Mouse (Mus musculus): Measurements from ENCODE around the gene Hectd4. TPM values are rescaled to one million over a fixed set of nuclear protein-coding genes. Genes with fewer than 3 reads are reported as not detected.

Gene Hectd4
- polyA plus RNA-seq (2016; fragmentation: Nextera tagmentation; extraction: Ambion mirVana): 14.9 and 17.8 TPM in 2 replicates

GRCm38 (mm10) chr5:121219980-121220731, at the start of gene Hectd4:
Gene Hectd4 (plus strand): TSS chr5:121220219.
- no peaks in the 10 kb centered on the region for H3K27me3 ChIP-seq
- no peaks in the 10 kb centered on the region for H3K9me3 ChIP-seq
- peak within 1 kb of the TSS; percentile 89 for H3K4me2 ChIP-seq (replicated peaks)
- no peaks in the 10 kb centered on the region for H3K36me3 ChIP-seq
- H3K4me3 ChIP-seq: peak within 1 kb of the TSS; percentile 95
- peak within 1 kb of the TSS; percentile 95 for H3K9ac ChIP-seq (replicated peaks)
- H3K4me1 ChIP-seq: peaks cover 13% of the 10 kb centered on the region
- peak; percentile 89 for ATAC-seq (ENCODE audit: low FRiP score, low read depth)
- H3K27ac ChIP-seq (replicated peaks): peak within 1 kb of the TSS; percentile 92
- under 1% methylated on average over 43 of the region's 90 CpGs for WGBS

GRCm38 (mm10) chr5:121172835-121173234, 47.2 kb upstream of the Hectd4 start:
- no peak overlapping the region for H3K27ac ChIP-seq (replicated peaks)
- H3K36me3 ChIP-seq: peaks cover 25% of the 10 kb centered on the region
- no peaks in the 10 kb centered on the region for H3K4me1 ChIP-seq
- no peak overlapping the region for H3K4me3 ChIP-seq
- no peak for ATAC-seq (ENCODE audit: low FRiP score, low read depth)
- no peak overlapping the region for H3K4me2 ChIP-seq (replicated peaks)
- H3K27me3 ChIP-seq: no peaks in the 10 kb centered on the region
- no peaks in the 10 kb centered on the region for H3K9me3 ChIP-seq
- no peak overlapping the region for H3K9ac ChIP-seq (replicated peaks)
- WGBS: 89% methylated on average over 4 of the region's 4 CpGs

DNA sequence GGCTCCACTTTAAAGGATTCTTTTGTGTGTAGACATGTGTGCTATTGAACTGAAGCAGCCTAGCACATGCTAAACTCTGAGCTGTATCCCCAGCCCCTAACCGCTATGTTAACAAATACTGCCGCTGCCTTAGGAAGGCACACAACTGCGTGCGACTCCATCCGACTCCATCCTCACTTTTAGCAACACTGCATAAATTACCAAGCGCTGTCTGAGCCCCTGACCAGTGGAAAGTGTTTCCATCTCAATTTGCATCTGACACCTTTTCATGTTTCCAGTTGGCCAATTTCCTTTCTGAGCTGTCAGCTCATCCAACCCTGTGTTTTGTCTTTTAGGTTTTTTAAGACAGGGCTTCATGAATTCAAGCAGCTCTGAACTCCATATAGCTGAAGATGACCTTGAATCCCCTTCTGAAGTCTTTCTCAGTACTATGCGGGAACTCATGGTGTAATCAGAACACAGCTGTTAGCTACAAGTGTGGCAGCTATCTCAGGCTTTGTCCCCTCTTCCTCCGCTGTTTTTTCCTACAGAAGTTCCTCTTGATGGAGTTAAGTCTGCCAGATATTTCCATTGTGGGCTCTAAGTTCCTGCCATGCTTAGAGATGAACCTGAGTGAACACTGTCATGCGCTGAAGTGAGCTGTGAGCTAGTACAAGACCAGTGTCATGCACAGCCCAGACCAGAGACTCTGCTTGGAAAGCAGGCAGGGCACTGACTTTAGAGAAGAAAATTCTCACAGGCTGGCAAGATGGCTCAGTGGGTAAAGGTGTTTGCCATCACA, 40.8 kb upstream of the Hectd4 start:
- no peaks in the 10 kb centered on the region for H3K36me3 ChIP-seq
- no peak overlapping the region for H3K4me2 ChIP-seq (replicated peaks)
- H3K4me3 ChIP-seq: no peak overlapping the region
- WGBS: 74% methylated on average over 9 of the region's 9 CpGs
- H3K9ac ChIP-seq (replicated peaks): no peak overlapping the region
- H3K4me1 ChIP-seq: peaks cover 17% of the 10 kb centered on the region
- no peak for ATAC-seq (ENCODE audit: low FRiP score, low read depth)
- H3K9me3 ChIP-seq: no peaks in the 10 kb centered on the region
- H3K27ac ChIP-seq (replicated peaks): no peak overlapping the region; the same call in 1 of the 2 replicates
- no peaks in the 10 kb centered on the region for H3K27me3 ChIP-seq

DNA sequence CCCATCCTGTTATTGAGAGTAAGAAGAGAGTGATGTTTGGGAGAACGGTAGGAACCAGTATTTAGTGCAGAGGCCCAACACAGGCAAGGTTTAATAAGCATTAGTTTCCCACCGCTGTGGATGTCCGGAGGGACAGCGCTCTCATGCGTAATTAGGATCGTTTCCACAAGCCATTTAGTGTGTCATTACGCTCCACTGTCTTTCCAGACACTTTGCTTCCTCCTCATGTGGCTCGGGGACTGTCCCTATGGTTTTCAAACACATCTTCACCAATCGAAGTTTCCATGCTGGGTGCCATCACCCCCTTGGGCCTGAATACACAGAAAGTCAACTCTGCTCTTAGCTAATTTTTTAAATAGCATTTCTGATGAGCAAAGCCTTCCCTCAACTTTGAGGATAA, 36.8 kb upstream of the Hectd4 start:
- H3K4me1 ChIP-seq: peaks cover 47% of the 10 kb centered on the region
- no peak for ATAC-seq (ENCODE audit: low FRiP score, low read depth)
- no peak overlapping the region for H3K9ac ChIP-seq (replicated peaks)
- WGBS: 85% methylated on average over 9 of the region's 9 CpGs
- no peaks in the 10 kb centered on the region for H3K36me3 ChIP-seq
- no peak overlapping the region for H3K4me2 ChIP-seq (replicated peaks)
- H3K27ac ChIP-seq (replicated peaks): no peak overlapping the region
- no peak overlapping the region for H3K4me3 ChIP-seq
- H3K9me3 ChIP-seq: no peaks in the 10 kb centered on the region
- no peaks in the 10 kb centered on the region for H3K27me3 ChIP-seq

DNA sequence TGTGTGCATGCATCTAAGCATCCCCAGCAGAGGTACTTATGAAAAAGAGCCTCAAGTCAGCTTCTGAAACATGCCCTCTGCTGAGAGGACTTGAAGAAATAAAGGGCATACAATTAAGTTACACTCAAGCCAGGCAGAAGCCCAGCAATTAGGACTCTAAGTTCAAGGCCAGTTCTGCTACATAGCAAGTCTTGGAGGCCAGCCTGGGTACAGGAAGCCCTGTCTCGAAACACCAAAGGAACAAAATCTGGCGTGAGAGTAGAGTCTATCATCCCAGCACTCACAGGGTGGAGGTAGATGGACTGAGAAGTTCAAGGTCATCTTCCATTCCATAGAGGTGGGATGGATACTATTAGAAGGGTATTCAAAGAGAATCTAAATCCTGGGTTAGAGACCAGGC, 35.6 kb upstream of the Hectd4 start:
- H3K36me3 ChIP-seq: no peaks in the 10 kb centered on the region
- H3K4me3 ChIP-seq: no peak overlapping the region
- ATAC-seq (ENCODE audit: low FRiP score, low read depth): no peak
- no peak overlapping the region for H3K9ac ChIP-seq (replicated peaks)
- peaks cover 51% of the 10 kb centered on the region for H3K4me1 ChIP-seq
- no peaks in the 10 kb centered on the region for H3K9me3 ChIP-seq
- H3K27me3 ChIP-seq: no peaks in the 10 kb centered on the region
- no peak overlapping the region for H3K4me2 ChIP-seq (replicated peaks)
- 90% methylated on average over 2 of the region's 2 CpGs for WGBS
- 0 out of 2 replicates have a peak overlapping the region, but pooled peaks have one; percentile 16 for H3K27ac ChIP-seq (replicated peaks)

DNA sequence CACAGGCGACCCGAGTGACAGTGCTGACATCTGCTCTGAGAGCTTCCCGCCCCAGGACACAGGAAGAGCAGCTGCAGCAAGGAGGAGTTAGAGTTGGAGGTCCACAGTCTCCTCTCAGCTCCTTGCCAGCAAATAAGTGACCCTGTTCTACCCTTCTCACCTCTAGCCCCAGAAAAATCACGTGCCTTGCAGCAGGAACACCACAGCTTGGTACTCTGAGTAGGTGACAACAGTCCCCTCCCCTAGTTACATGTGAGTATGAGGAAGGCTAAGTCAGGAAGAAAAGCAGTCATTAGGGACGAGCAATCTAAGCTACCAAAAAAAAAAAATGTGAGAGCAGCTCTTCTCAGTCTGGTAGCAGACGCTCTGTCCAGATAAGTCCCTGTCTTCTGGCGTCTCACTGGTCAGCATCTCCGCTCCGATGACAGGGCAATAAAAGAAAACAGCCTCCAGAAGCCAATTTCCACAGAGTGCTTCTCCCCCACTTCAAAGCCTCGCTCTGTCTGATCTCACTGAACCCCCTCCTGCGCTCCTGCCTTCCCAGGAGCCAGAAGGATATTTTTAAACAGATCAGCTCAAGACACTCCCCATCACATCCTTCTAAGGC, 35.0 kb upstream of the Hectd4 start:
- no peak for ATAC-seq (ENCODE audit: low FRiP score, low read depth)
- H3K9ac ChIP-seq (replicated peaks): no peak overlapping the region
- H3K27ac ChIP-seq (replicated peaks): peak overlapping the region; percentile 52
- no peaks in the 10 kb centered on the region for H3K9me3 ChIP-seq
- H3K4me2 ChIP-seq (replicated peaks): 0 out of 2 replicates have a peak overlapping the region, but pooled peaks have one; percentile 4
- H3K4me1 ChIP-seq: peaks cover 49% of the 10 kb centered on the region
- no peaks in the 10 kb centered on the region for H3K36me3 ChIP-seq
- WGBS: 44% methylated on average over 11 of the region's 11 CpGs
- no peak overlapping the region for H3K4me3 ChIP-seq
- no peaks in the 10 kb centered on the region for H3K27me3 ChIP-seq

DNA sequence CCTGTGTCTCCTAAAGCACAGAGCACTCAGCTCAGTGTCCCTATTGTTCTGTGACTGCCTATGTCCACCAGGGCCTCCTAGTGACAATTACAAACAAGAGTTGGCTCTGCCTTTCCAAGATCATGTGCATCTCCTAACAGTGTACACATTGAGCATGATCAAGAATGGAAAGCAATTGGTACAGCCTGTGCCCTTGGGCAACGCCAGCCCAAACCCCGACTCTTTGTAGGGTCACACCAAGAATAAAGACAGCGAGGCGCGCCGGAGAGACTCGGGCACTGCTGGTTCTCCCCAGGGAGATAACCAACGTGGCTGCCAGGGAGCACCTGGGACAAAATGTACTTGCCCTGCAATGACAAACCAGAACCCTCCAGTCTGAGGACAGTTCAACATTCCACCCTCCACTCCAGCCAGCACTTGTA, 32.4 kb upstream of the Hectd4 start:
- Histone ChIP-seq H3K27me3 (no peaks in the 10 kb centered on the region), H3K4me2 (replicated peaks) (peak overlapping the region; percentile 6; the same call in 1 of the 2 replicates), H3K36me3 (no peaks in the 10 kb centered on the region), H3K9ac (replicated peaks) (0 out of 2 replicates have a peak overlapping the region, but pooled peaks have one; percentile 11), H3K4me3 (no peak overlapping the region), H3K27ac (replicated peaks) (no peak overlapping the region), H3K4me1 (peaks cover 58% of the 10 kb centered on the region), H3K9me3 (no peaks in the 10 kb centered on the region)
- no peak for ATAC-seq (ENCODE audit: low FRiP score, low read depth)
- 81% methylated on average over 8 of the region's 8 CpGs for WGBS

DNA sequence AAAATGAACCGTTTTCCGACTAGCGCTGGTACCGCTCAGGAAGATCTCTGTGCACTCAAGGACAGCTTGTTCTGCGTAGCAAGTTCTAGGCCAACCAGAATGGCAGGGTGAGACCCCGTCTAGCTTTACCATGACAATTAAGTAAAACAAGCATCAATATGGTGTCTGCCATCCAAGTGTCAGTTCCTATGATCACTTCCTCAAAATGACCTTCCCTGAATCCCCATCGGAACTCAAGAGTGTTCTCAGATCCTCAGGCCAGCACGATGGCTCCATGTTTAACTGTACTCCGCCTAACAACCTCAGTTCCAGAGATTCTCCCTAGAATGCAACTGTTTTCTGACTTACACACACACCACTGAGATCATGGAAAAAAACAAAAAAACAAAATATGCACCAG, 31.8 kb upstream of the Hectd4 start:
- H3K9ac ChIP-seq (replicated peaks): 0 out of 2 replicates have a peak overlapping the region, but pooled peaks have one; percentile 11
- no peaks in the 10 kb centered on the region for H3K36me3 ChIP-seq
- ATAC-seq (ENCODE audit: low FRiP score, low read depth): no peak
- H3K27ac ChIP-seq (replicated peaks): no peak overlapping the region
- H3K4me2 ChIP-seq (replicated peaks): no peak overlapping the region; the same call in 1 of the 2 replicates
- H3K9me3 ChIP-seq: no peaks in the 10 kb centered on the region
- 89% methylated on average over 9 of the region's 9 CpGs for WGBS
- H3K27me3 ChIP-seq: no peaks in the 10 kb centered on the region
- peaks cover 56% of the 10 kb centered on the region for H3K4me1 ChIP-seq
- no peak overlapping the region for H3K4me3 ChIP-seq

GRCm38 (mm10) chr5:121189182-121189581, 30.8 kb upstream of the Hectd4 start:
- peak overlapping the region; percentile 21; the same call in 1 of the 2 replicates for H3K4me2 ChIP-seq (replicated peaks)
- no peak for ATAC-seq (ENCODE audit: low FRiP score, low read depth)
- no peak overlapping the region; the same call in 1 of the 2 replicates for H3K27ac ChIP-seq (replicated peaks)
- H3K27me3 ChIP-seq: no peaks in the 10 kb centered on the region
- H3K9ac ChIP-seq (replicated peaks): no peak overlapping the region; the same call in 1 of the 2 replicates
- no peak overlapping the region for H3K4me3 ChIP-seq
- H3K36me3 ChIP-seq: no peaks in the 10 kb centered on the region
- 76% methylated on average over 9 of the region's 9 CpGs for WGBS
- H3K9me3 ChIP-seq: no peaks in the 10 kb centered on the region
- H3K4me1 ChIP-seq: peaks cover 51% of the 10 kb centered on the region

- 33% methylated on average over 21 of the region's 21 CpGs for WGBS
- Histone ChIP-seq H3K9me3 (no peaks in the 10 kb centered on the region), H3K36me3 (no peaks in the 10 kb centered on the region), H3K9ac (replicated peaks) (peak overlapping the region; percentile 93), H3K4me1 (peaks cover 45% of the 10 kb centered on the region), H3K27ac (replicated peaks) (peak overlapping the region; percentile 79), H3K27me3 (0 out of 2 replicates have a peak, but pooled peaks cover 3% of the 10 kb centered on the region), H3K4me3 (peak overlapping the region; percentile 99), H3K4me2 (replicated peaks) (peak overlapping the region; percentile 88)
- no peak for ATAC-seq (ENCODE audit: low FRiP score, low read depth)
Measured at GRCm38 (mm10) chr5:121190210-121190835, 29.7 kb upstream of the Hectd4 start.

- Histone ChIP-seq H3K27ac (replicated peaks) (peak within 1 kb of the TSS; percentile 79), H3K27me3 (0 out of 2 replicates have a peak, but pooled peaks cover 3% of the 10 kb centered on the region), H3K9ac (replicated peaks) (peak within 1 kb of the TSS; percentile 93), H3K4me1 (peaks cover 38% of the 10 kb centered on the region), H3K4me3 (peak within 1 kb of the TSS; percentile 99), H3K9me3 (no peaks in the 10 kb centered on the region), H3K36me3 (no peaks in the 10 kb centered on the region), H3K4me2 (replicated peaks) (peak within 1 kb of the TSS; percentile 88)
- peak; percentile 92 for ATAC-seq (ENCODE audit: low FRiP score, low read depth)
- WGBS: 1% methylated on average over 79 of the region's 98 CpGs
Measured at GRCm38 (mm10) chr5:121190836-121191583, 29.0 kb upstream of the Hectd4 start, which contains the start of gene Ptpn11. Gene Ptpn11 (minus strand): TSS chr5:121191397.

Data from midbrain, embryonic 12.5 days (tissue).